Mouse (Mus musculus) cerebellum, adult 11-12 months (tissue): Measurements from ENCODE around the gene Pomt2.
"Not testable (repeated sequence)": the region's sequence is repeated elsewhere in the genome, so short reads cannot be mapped to it uniquely, and the experiment has no call there.

Experiments
- DNase-seq: peaks from one replicate; pipeline ENCODE4 v3.0.0; 2022

The Pomt2 gene

DNA sequence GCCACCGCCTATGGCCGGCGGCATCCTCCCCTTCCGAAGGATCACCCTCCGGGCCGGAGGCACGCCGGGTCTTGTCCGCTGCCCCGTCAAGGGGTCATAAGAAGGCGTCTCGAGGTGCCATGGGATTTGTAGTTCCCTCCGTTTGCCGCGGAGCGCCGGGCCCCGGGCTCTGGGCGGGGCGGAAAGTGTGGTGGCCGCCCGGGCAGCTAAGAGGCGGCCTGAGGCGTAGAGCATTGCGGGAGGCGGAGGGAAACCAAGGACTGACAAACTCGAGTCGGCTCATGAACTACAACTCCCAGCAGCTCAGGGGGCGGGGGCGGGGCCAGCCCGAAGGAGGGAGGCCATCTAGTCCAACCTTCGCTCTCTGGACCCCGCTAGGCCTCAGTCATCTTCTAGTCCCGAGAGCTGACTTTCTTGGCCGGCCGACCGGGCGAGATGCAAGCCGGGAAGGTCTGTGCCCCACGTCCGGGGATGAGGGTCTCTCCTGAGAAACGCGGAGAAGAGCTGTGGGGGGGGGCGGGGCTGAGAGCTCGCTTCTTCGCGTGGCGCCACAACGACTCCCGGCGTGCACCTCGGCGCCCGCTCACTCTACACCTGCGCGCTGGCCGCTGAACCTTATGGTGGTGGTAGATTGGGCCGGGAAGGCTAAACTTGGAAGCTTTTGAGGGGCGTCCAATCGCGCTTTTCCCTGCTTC, at the start of gene Pomt2:
Gene Pomt2 (minus strand): TSS at position 574 of the 695 bp plus-strand sequence.
- DNase-seq = peak; percentile 97

DNA sequence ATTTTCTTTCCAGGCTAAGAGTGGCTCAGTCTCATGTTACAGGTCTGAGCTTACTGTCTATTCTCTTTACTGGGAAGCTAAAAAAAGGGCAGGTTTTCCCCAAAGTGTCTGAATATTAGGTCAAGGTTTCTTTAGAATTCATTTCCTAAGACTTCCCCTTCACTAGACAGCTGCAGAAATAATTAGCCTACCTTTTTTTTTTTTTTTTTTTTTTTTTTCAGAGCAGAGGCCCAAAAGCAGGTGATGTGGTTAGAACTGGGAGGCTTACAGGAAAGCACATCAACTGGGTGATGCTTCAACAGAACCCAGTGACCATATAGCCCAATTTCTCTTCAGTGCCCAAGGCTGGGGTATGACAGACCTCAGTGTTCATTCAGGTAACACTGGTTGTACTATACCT, 48.5 kb upstream of the Pomt2 start:
- no peak for DNase-seq

DNA sequence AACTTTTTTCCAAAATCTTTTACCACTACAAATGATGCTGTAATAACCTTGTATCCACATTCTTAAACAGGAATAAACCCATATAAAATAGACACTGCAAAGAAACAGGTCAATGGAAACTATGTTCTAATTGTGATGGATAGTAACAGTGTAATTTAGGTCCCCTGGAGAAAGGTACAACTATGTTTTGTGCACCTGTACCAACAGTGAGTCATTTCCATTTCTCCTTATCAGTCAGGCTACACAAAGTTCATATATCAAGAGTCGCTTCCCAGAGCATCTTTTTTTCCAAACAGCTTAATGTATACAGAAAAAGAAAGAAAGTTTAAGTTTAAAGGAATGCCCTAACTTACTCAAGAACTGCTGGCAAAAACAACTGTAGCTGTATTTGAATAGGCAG, 47.3 kb upstream of the Pomt2 start:
- DNase-seq = no peak

DNA sequence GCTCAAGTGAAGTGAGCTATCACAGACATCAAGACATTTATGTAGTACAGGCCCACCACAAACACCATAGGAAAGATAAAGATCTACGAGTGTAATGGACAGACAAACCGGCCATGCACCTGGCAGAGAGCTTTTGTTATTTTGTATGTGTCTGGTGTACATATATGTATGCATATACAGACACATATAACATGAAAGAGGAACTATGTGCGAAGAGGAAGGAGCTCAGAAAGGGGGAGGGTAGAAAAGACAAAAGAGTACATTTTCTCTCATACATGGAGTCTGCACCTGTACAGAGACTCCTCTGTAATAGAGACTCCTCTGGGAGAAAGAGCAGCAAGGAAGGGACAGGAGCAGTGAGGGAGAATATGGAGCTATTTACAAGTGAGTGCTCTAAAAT, 45.2 kb upstream of the Pomt2 start:
- no peak for DNase-seq

DNA sequence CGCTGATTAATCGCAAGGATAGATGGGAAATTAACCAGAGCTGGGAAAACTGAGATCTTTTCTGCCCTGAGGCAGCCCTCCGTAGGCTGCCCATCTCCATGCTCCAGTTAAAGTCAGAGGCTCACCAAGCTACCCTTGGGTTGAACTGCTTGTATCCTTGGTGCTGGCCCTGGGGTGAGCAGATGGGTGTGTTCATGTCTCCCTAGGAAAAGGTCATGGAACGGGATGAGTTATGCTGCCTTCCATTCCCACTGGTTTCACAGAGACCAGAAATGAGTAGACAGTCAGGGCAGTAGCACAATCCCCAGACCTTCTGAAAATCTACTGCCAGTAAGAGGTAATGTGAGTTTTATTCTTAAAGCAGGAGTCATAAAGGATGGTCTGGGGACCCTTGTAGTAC, 29.9 kb upstream of the Pomt2 start:
- DNase-seq = no peak

DNA sequence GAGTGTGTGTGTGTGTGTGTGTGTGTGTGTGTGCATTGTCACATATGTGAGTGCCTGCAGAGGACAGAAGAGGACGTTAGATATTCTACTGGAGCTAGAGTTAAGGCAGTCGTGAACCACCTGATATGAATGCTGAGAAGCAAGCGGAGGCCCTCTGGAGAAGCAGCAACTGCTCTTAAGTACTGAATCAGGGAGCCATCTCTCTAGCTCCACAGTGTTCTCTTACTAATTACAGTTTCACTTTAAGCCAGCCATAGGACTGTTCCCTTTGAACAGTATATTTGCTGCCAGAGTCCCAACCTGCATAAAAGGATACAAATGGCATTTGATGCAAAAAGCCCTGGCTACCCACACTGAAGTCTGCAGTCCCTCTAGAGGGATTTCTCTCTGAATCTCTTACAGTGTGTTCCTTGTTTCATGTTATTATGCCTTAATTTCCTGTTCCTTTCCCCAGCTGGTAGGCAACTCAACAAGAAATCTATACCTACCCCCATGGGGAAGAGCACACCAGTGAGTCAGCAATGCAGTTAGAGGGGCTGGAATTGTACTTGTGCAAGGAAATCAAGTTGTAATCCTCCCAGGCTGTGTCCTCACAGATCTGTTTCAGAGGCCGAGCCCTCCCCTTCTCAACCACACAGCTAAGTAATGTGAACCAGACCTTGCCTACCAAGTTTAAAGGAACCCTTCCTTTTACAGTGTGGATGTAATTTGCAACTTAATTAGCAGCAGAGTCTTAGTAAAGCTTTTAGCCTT, 27.6 kb upstream of the Pomt2 start:
- DNase-seq = no peak

DNA sequence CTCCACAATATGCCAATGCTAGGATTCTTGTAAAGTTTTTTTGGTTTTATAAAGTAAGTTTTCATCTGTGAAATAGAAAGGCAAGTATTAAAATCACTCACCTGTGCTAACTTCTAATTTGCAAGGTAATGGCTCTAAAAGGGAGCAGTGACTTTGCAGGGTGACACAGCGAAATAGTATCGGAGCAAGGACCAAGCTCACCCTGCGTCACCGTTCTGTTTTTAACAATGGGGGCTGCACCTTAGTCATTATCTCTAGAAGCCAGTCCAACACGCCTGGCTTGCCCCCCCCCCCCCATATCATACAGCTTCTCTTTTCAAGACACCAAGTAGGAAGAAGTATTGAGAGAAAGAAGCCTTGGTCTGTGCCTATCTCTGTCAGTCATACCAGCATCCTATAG, 13.0 kb upstream of the Pomt2 start:
- DNase-seq = no peak

DNA sequence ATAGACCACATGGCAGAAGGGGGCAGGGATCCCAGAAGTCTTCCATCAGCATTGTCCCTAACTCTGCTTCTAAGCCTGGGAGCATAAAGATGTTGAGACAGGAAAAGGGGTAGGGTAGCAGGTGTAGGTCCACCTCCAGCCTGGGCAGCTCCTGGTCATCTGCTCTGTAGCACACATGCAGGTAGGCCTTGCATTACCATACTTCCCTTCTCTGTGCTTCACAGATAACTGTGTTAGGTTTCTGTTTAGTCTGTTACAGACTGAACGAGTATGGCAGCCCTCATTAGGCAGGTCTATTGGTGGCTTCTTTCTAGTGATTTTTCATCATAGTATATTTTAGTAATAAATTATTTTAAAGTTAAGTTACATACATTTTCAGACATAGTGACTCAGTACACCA, 12.5 kb upstream of the Pomt2 start:
- no peak for DNase-seq

DNA sequence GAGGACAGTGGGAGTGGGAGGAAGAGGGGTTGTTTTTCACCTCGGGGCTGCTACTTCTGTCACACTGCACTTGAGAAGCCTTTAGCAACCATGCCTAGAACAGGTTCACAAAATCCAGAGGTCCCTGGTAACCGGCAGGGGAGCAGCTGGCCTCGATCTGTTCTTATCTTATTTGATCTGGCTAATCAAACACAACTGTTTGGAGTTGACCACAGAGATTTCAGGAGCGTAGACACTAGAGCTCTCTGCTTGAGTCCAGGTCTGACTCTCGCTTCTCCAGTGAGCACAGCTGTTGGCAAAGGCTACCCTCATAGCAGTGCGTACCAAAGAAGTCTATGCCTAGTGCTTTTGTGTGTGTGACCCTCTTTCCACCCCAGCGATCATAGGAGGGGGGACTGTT, 10.3 kb upstream of the Pomt2 start:
- no peak for DNase-seq

DNA sequence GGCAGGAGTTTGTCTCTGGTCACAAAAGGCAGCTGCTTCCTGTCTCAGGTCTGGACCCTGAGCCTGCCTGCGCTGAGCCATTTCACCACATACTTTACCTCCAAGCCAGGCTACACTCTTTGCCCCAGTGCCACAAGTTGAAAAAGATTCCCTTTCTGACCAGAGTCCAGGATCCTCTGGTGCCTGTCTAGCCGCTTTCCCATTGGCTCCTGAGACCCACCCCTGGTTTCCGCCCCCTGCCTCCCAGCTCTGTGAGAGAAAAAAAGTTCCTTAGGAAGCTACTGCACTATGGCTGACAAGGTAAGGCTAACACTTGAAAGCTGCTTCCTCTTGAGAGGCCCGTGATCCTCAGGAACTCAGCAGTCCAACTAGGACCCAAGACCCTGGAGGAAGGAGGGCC, 9.6 kb upstream of the Pomt2 start:
- DNase-seq = no peak

DNA sequence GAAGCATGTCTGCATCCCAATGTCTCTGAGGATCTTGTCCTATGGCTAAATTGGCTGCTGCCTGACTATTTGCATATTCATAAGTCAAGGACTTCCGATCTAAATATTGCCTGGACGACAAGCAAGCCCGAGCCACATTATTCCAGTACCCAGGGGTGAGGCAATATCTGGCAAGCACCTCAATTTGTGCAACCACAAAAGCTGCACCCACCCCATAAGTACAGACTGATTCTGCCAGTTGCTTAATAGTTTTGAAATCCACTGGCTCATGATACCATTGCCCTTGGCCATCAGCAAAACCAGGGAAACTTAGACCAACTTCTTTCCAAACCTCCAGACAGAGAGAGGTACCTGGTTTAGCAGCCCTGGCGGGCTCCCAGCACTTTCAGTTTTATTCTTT, 6.7 kb upstream of the Pomt2 start:
- not testable (repeated sequence) for DNase-seq

DNA sequence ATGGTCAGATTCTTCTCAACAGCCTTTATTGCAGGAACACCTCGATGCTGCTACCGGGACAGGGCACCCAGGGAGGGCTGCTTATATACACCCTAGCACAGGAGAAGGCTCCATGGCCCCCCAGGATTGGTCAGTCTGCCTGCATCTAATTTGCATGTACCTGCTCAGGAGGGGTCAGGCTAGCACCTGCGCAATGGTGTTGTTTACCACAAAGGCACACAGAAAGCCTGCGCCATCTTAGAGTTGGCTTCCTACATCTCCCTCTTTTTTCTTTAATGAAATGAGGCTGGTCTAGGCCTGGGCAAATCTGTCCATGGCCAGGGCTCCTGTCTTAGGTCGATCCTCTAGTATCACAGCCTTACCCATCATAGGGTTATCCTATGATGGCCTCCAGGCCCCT, 1.7 kb upstream of the Pomt2 start:
- peak; percentile 25 for DNase-seq

DNA sequence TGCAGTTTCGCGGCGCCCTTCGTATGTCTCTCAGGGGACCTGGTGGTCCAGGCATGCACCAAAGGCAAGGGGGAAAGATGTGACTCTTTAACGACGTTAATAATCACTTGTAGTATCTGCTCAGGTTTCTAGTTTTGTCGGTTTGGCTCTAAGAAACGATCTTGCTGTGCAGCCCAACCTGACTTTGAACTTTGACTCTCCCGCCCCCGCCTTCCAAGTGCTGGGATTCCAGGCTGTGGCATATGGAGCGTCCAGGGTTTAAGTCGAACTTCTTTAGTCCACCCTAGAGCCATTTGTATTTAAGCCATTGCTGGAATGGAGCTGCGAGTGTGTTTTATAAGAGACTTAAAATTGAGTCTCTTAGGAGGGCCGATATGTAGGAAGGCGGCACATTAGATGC, 368 bp upstream of the Pomt2 start:
- no peak for DNase-seq

DNA sequence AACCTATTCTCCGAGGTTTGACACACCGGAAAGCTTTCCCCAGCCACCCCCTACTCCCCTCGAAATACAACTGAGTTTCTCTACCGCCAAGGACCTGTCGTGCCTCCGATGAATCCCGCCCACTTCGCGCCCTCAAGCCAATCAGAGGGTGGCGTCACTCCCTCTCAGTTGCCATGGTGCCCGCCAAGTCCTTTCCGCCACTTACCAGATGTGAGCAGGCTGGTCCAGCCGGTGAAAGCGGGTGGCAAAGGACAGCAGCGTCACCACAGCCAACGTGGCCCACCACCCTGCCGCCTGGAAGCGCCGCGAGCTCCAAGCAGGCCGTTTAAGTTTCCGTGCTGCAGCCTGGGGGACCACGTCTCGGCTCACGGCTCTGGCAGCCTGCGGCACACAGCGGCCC, 802 bp downstream of the Pomt2 start, which contains the start of gene Gstz1:
Gene Gstz1 (plus strand): TSS at position 200 of the 400 bp plus-strand sequence.
- DNase-seq = peak; percentile 85

DNA sequence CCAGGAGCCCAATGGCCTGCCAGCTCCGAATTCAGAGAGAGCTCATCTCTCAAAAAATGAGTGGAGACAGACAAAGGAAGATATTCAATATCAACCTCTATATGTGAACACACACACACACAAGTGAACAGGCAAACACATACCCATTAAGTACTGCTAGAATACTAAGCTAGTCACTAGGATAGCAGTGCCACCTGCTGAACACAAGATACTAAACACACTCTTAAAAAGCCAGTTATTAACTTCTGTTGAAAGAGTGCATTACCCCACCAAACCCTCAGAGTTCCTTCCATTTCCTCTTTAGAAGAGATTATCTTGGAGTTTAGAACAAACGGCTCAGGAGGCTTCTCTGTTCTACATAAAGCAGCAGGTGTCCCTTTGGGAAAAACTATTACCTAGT, 5.6 kb downstream of the Pomt2 start:
- DNase-seq = no peak

DNA sequence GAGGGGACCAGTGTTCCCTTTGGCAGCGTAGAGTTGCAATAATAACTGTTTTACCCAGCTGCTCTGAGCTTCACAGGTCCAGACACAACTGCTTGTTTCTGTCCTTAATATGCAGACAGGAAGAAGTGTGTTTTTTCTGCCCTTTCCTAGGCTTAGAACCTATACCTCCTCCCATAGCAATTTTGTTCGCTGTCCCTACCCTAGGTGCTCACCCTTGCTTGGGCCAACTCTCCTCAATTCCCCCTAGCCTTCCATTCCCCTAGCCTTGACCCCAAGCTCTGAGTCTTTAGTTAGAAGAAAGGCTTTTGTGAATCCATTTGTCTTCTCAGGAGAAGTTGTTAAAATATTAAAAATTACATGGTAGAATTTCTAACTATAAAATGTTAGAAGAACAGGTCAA, 9.0 kb downstream of the Pomt2 start:
- DNase-seq = no peak

DNA sequence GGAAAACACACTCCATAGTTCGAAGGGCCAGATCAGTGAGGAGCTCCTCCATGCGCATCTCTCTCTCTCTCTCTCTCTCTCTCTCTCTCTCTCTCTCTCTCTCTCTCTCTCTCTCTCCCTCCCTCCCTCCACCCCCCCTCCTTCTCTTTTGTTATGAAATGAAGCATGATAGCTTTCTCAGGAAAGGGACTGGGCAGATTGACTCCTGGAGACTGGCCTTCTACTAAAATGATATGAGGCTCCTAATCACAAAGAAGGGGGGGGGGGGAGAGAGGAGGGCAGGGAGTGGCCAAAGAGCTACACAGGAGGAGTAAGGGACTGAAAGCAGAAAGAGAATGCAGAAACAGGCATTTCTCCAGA, 9.4 kb downstream of the Pomt2 start:
- DNase-seq = no peak

DNA sequence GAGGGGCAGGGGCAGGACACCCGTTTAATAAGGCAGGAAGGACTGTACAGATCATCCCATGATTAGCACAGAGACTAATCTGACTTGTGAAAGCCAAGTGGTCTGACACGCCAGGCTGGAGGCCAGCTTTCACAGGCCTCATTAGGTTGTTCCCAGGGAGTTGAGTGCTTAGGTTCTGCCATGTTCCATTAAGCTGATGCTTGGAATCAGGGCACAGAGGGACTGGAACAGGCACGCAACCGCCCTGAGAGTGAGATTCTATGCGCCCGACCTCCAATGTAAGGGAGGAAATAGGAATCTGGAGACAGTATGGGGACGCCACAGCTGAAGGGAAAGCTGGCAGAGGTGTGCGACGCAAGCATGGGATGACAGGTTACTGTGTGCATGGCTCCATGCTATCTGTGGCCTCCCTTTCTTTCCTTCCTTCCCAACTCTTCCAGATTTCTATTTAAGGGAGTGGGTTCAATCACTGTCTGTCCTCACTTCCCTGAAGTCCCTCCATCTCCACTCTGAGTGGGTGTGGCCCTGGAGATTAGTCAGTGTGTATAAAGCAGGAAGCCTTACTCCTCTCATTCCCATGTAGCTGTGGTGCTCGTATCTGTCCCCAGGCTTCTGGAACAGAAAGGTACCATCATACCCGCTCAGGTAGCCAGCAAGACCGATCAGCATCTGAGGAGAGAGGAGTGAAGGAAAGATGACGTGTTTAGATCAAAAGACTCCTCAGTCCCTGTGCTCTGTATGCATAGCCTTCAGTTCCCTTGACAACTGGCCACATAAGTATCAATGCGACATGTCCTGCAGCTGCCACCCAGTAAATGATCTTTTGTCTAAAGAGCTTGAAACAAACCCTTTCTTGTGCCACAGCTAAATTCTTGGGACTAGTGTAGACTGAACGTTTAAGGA, 10.1 kb downstream of the Pomt2 start:
- no peak for DNase-seq

DNA sequence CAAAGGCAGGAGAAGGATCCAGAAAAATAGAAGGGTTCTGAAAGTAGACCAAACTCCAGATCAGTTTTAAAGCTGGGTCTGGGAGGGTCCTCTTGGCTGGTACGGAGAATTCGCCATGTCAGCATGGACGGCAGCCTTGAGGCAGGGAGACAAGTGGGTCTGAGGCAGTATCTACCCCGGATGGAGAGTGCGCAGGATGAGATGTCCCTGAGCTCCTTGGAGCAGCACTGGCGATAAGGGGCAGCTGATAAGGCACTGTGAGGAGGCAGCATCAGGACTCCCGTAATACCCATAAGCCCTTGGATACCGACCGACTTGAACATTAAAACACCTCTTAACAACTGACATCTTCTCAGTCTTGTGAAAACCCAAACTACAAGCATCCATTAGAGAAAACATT, 15.0 kb downstream of the Pomt2 start:
- DNase-seq = no peak

DNA sequence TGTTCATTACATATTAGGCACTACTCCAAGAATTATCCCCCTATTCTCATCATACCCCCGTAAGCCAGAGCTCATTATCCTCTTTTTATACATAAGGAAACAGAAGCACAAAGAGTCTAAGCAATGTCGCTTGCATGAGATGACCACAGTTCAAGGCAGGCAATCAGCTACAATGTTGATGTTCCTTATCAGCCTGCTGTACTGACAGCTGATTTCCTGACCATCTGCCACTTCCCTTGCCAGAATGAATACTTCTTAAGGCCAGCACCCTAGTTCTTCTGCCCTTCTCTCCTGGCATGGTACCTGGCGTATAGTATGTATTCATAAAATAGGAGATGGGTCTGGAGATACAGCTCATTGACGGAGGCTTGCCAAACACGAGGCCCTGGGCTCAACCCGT, 15.6 kb downstream of the Pomt2 start:
- DNase-seq = no peak

DNA sequence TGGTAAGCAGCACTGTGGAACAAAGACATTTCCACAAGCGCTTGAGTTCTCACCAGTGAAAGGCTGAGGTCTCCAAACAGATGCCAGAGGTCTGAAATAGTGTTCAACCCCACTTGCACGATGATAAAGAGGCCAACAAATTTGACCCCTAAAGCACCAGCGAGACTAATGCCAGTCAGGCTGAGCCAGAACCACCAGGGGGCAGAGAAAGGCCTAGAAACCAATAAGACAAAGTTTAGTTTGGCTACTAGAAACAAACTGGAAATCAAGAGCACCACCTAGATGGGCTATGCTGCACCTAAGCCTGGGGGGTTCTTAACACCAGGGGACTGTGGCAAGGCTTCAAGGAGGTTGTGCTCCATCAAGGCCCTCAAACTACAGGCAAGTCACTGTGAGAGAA, 16.1 kb downstream of the Pomt2 start:
- DNase-seq = no peak

DNA sequence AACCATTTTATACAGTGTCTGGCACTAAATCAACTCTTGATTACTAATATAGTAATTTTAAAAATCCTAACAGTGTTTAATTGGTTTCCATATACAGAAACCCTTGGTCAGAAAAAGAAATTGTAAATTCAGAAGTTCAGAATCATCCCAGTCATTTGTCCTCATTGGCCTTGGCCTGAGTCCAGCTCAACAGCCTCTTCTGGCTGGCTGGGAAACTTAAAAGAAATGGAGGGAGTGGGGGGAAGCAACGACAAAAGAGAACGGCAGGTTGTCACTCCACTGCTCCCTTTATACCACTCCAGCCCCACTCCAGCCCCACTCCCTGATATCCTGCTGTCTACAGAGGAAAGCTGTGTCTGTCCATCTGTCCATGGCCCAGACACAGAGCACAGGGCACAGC, 16.6 kb downstream of the Pomt2 start:
- no peak for DNase-seq

DNA sequence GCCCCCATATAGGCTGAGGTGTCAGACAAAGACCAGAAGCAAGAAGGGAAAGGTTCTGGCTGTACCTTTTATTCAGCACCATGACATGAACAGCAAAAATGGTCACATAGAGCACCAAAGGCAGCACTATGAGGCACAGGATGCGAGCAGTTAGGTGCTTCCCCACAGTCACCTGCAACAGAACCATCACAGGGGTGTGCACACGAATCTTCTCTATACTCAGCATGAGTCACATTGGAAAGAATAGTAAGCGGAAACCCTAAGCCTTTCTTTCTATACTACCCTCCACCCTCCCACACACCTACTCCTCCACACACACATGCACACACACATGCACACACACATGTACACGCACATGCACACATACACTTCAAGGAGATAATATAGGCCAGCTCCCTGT, 17.5 kb downstream of the Pomt2 start:
- no peak for DNase-seq

DNA sequence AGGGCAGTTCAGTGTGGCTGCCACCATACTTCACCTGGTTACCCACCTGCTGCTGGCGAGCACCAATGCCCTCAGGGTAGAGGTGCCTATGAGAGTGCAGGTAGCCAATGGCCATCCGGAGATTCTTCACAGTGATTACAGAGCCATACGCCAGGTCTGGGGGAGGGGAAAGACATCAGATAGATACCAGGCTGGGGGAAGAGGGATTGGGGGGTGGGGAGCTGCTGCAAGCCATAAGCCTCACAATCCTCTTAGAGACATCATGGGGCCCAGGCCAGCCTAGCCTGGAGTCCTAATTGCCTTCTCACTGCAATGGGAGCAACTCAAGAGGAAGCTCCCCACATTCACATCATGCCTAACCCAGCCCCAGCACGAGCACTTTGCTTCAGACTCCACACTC, 20.5 kb downstream of the Pomt2 start:
- DNase-seq = no peak
